Mouse (Mus musculus) frontal cortex, postnatal 25 days (tissue): ENCODE measurements around the gene Pepd.

Experiments
- DNase-seq, 2 experiments: peaks; one replicate each; pipeline ENCODE4 v3.0.0; 2022; ENCODE audit warnings: low spot score in 2 of 2

Gene Pepd

GRCm38 (mm10) chr7:35056436-35056864, 144.3 kb downstream of the Pepd start, which contains the start of gene Cebpg:
Gene Cebpg, minus strand, starts transcription at chr7:35056573.
- peak; percentile 97 to 99 for DNase-seq

GRCm38 (mm10) chr7:35056999-35057398, 144.8 kb downstream of the Pepd start:
- no peak for DNase-seq

- no peak for DNase-seq
Measured at GRCm38 (mm10) chr7:35057569-35057968, 145.4 kb downstream of the Pepd start.

GRCm38 (mm10) chr7:35058329-35058728, 146.2 kb downstream of the Pepd start:
- no peak for DNase-seq

DNA sequence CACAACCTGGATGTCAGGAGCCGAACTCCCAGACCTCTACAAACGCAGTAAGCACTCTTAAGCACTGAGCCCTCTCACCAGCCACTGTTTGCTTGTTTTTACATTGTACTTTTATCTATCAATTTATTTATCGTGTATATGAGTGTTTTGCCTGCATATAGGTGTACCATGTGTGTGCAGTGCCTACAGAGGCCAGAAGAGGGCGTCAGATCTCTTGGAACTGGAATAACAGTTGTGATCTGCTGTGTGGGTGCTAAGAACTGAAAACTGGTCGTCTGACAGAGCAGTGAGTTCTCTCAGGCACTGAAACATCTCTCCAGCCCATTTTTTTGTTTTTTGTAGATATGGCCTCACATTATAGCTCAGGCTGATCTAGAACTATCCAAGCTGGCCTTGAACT, 147.3 kb downstream of the Pepd start:
- no peak for DNase-seq

GRCm38 (mm10) chr7:35064286-35065258, 152.4 kb downstream of the Pepd start:
- DNase-seq, result no peak

GRCm38 (mm10) chr7:35065958-35066357, 153.8 kb downstream of the Pepd start:
- DNase-seq, result no peak

GRCm38 (mm10) chr7:35066640-35067212, 154.5 kb downstream of the Pepd start:
- no peak for DNase-seq

- DNase-seq, result no peak
Measured at GRCm38 (mm10) chr7:35076645-35077044, 164.5 kb downstream of the Pepd start.

DNA sequence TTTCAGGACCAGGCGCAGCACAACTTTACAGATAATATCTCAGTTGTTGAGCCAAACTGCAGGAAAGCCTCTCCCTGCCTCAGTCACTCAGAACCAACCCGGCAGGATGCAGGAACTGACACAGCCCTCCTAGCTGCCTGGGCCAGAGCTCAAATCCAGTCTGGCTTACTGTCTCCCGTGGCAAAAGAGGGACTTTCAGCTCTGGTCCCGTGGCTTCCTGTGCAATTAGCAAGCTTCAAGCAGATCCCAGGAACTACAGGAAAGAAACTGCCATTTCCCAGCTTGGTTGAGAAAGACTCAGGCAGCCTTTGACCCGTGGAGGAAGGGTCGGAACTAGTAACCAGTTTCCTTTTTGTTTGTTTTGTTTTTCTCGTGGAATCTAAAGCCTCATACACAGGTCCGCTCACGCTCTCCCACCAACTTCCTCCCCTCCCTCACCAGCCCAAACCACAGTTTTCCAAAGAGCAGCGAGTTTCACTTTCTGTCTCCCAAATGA, 168.7 kb downstream of the Pepd start:
- no peak for DNase-seq

GRCm38 (mm10) chr7:35081406-35082104, 169.4 kb downstream of the Pepd start:
- no peak for DNase-seq

DNA sequence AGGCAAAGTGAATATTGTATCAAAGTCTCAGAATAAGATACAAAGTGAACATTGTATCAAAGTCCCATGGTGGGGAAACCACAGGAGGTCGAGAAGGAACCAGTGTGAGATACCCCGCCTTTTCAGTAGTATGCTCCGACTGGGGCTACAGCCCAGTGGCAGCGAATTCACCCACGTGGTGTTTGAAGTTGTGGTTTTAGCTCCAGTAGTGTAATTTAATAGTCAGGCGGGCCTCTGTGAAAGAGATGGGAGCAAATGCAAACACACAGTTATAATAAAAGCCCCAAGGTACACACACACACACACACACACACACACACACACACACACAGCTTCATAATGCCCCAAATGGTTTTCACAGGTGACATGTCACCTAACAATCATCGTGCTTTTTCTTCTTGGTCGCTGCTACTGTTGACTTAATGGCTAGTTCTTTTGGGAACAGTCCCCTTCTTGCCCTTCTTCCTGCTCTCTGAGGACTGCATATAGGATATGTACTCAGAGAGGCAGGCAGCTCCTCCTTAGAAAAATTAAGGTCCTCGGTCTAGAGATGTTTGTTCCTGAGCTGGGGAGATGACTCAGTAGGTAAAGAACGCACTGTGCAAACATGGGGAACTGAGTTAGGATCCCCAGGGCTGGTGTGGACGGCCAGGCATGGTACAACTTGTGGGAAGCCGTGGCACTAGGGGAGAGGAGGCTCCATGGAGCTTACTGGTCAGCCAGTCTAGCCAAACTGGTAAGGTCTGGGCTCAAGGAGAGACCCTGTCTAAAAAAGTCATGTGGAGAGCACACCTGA, 172.6 kb downstream of the Pepd start:
- no peak for DNase-seq

GRCm38 (mm10) chr7:35086271-35086861, 174.2 kb downstream of the Pepd start:
- no peak for DNase-seq

DNA sequence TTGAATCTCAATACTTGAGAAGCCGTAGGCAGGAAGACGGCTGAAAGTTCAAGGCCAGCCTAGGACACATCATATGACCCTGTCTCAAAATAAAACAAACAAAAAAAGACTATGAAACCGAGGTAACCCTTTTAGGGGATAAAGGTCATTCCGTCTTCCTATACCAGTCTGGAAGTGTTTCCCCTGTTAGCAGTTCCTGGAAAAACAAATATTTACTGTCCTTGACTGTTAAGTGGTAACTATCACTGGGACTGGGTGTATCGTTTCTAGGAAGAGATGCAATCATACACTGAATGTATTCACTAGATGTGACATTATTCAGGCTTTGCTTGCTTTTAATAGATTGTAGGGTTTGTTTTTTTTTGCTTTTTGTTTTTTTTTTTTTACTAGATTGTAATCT, 178.4 kb downstream of the Pepd start:
- DNase-seq, result no peak
